Mouse (Mus musculus) heart, embryonic 14.5 days (tissue): ENCODE measurements at regions not wholly inside any gene's neighbourhood (a gene's known extent, or its start where the extent isn't known, plus 50 kb on each side); places are given as distances from the start of the nearest gene placed in this dataset.
"Not testable (repeated sequence)": the region's sequence is repeated elsewhere in the genome, so short reads cannot be mapped to it uniquely, and the experiment has no call there.

Source experiments
- ATAC-seq: fragments of 200-750 bp; cut with Nextera tagmentation; 2 replicates; pipeline ENCODE4 v1.8.0; 2017; ENCODE audit warnings: low read depth, moderate TSS enrichment; ENCODE audit not compliant: insufficient number of reproducible peaks, insufficient read depth, low FRiP score
- H3K27ac ChIP-seq, 2 experiments: fragments of 200-500 bp in 1 of 2; fragments of 300-500 bp in 1 of 2; sonication (generic) in 1 of 2; replicated peaks in 1 of 2; 2 replicates each; pipeline ENCODE4 v1.5.1; 2012 to 2014; ENCODE audit warnings: low read depth in 2 of 2, low read length in 2 of 2, control low read depth in 1 of 2, mild to moderate bottlenecking in 1 of 2, mixed read lengths in 1 of 2; ENCODE audit not compliant: control insufficient read depth in 1 of 2, insufficient read depth in 1 of 2
- H3K27me3 ChIP-seq: fragments of 300-500 bp; sonication (generic); 2 replicates; pipeline ENCODE4 v1.6.1; 2014; ENCODE audit warnings: mild to moderate bottlenecking, low read length, control low read depth; ENCODE audit not compliant: control insufficient read depth, insufficient read depth
- H3K36me3 ChIP-seq: fragments of 300-500 bp; sonication (generic); 2 replicates; pipeline ENCODE4 v1.6.1; 2014; ENCODE audit warnings: mild to moderate bottlenecking, control low read depth, low read length, mixed read lengths; ENCODE audit not compliant: control insufficient read depth, insufficient read depth
- H3K4me1 ChIP-seq, 2 experiments: fragments of 200-500 bp in 1 of 2; fragments of 300-500 bp in 1 of 2; sonication (generic) in 1 of 2; 2 replicates each; pipeline ENCODE4 v1.6.1; 2012 to 2014; ENCODE audit warnings: low read length in 2 of 2, control low read depth in 1 of 2, mixed read lengths in 1 of 2; ENCODE audit not compliant: control insufficient read depth in 2 of 2, insufficient read depth in 2 of 2
- H3K4me2 ChIP-seq: fragments of 300-500 bp; sonication (generic); 2 replicates; pipeline ENCODE4 v1.6.1; 2014; ENCODE audit warnings: mild to moderate bottlenecking, low read length
- H3K4me3 ChIP-seq, 2 experiments: fragments of 200-500 bp in 1 of 2; fragments of 300-500 bp in 1 of 2; sonication (generic) in 1 of 2; 2 replicates each; pipeline ENCODE4 v1.5.1; 2012 to 2014; ENCODE audit warnings: low read length in 2 of 2, mild to moderate bottlenecking in 2 of 2, control low read depth in 1 of 2, low read depth in 1 of 2, moderate library complexity in 1 of 2; ENCODE audit not compliant: control insufficient read depth in 1 of 2, insufficient read depth in 1 of 2
- H3K9ac ChIP-seq: fragments of 300-500 bp; sonication (generic); 2 replicates; pipeline ENCODE4 v1.6.1; 2014; ENCODE audit warnings: mild to moderate bottlenecking, low read length
- H3K9me3 ChIP-seq: fragments of 300-500 bp; sonication (generic); 2 replicates; pipeline ENCODE4 v1.6.1; 2016; ENCODE audit warnings: low read length, control low read depth; ENCODE audit not compliant: control insufficient read depth
- WGBS: fragments of 180-500 bp; shearing (Covaris S2); extraction: QIAGEN DNeasy Blood & Tissue Kit; methylation state at CpG from one replicate; pipeline ENCODE4 v1.1.7; 2014; 5-methylcytosine and 5-hydroxymethylcytosine counted together

- no peak overlapping the region for H3K27ac ChIP-seq
- no peak for ATAC-seq
- H3K9me3 ChIP-seq = no peaks in the 10 kb centered on the region
- H3K36me3 ChIP-seq = no peaks in the 10 kb centered on the region
- WGBS = 84% methylated on average over 8 of the region's 8 CpGs
- H3K9ac ChIP-seq = no peak overlapping the region
- no peak overlapping the region for H3K4me2 ChIP-seq
- H3K4me1 ChIP-seq = peaks cover 12 to 17% of the 10 kb centered on the region in 2 experiments; a peak in 3 of 4 replicates
- H3K27me3 ChIP-seq = no peaks in the 10 kb centered on the region
- H3K4me3 ChIP-seq = no peak overlapping the region
Observed at GRCm38 (mm10) chr8:126872133-126872532, 73.5 kb downstream of the Tomm20 start.

GRCm38 (mm10) chr8:126869464-126869850 lies 76.2 kb downstream of the Tomm20 start:
- Histone ChIP-seq H3K27ac (no peak overlapping the region), H3K9ac (no peak overlapping the region), H3K9me3 (no peaks in the 10 kb centered on the region), H3K36me3 (no peaks in the 10 kb centered on the region), H3K4me3 (no peak overlapping the region), H3K4me2 (no peak overlapping the region), H3K4me1 (0 out of 4 replicates have a peak, but pooled peaks cover 2 to 4% of the 10 kb centered on the region in 2 experiments), H3K27me3 (no peaks in the 10 kb centered on the region)
- no peak for ATAC-seq
- 81% methylated on average over 1 of the region's 1 CpGs for WGBS

- H3K27me3 ChIP-seq = no peaks in the 10 kb centered on the region
- H3K9ac ChIP-seq = no peak overlapping the region
- no peaks in the 10 kb centered on the region for H3K9me3 ChIP-seq
- no peak overlapping the region for H3K4me2 ChIP-seq
- ATAC-seq = no peak
- H3K4me3 ChIP-seq = no peak overlapping the region
- H3K27ac ChIP-seq = no peak overlapping the region
- WGBS = 71% methylated on average over 3 of the region's 3 CpGs
- H3K4me1 ChIP-seq = 0 out of 4 replicates have a peak, but pooled peaks cover 2 to 4% of the 10 kb centered on the region in 2 experiments
- H3K36me3 ChIP-seq = no peaks in the 10 kb centered on the region
Observed at GRCm38 (mm10) chr8:126868831-126869463, 76.7 kb downstream of the Tomm20 start.

- no peak for ATAC-seq
- Histone ChIP-seq H3K27ac (no peak overlapping the region), H3K4me1 (no peaks in the 10 kb centered on the region), H3K27me3 (no peaks in the 10 kb centered on the region), H3K4me3 (no peak overlapping the region), H3K36me3 (no peaks in the 10 kb centered on the region), H3K9ac (no peak overlapping the region), H3K9me3 (no peaks in the 10 kb centered on the region), H3K4me2 (no peak overlapping the region)
- WGBS = 79% methylated on average over 14 of the region's 14 CpGs
Observed at GRCm38 (mm10) chr8:126867121-126867988, 78.3 kb downstream of the Tomm20 start.

GRCm38 (mm10) chr8:126864314-126864948 lies 81.2 kb downstream of the Tomm20 start:
- Histone ChIP-seq H3K4me3 (no peak overlapping the region), H3K4me1 (no peaks in the 10 kb centered on the region), H3K27me3 (no peaks in the 10 kb centered on the region), H3K27ac (no peak overlapping the region), H3K4me2 (no peak overlapping the region), H3K9me3 (no peaks in the 10 kb centered on the region), H3K36me3 (no peaks in the 10 kb centered on the region), H3K9ac (no peak overlapping the region)
- ATAC-seq = no peak
- 84% methylated on average over 10 of the region's 10 CpGs for WGBS

GRCm38 (mm10) chr8:126863661-126864060 lies 82.0 kb downstream of the Tomm20 start:
- 85% methylated on average over 1 of the region's 1 CpGs for WGBS
- ATAC-seq, H3K9ac ChIP-seq, H3K9me3 ChIP-seq, H3K27ac ChIP-seq, H3K4me2 ChIP-seq, H3K4me1 ChIP-seq, H3K36me3 ChIP-seq, H3K27me3 ChIP-seq, H3K4me3 ChIP-seq: not testable (repeated sequence)

- no peaks in the 10 kb centered on the region for H3K36me3 ChIP-seq
- H3K9me3 ChIP-seq = no peaks in the 10 kb centered on the region
- H3K27me3 ChIP-seq = no peaks in the 10 kb centered on the region
- no peak overlapping the region for H3K4me3 ChIP-seq
- no peak overlapping the region for H3K27ac ChIP-seq
- WGBS = 93% methylated on average over 8 of the region's 8 CpGs
- H3K4me1 ChIP-seq = no peaks in the 10 kb centered on the region
- no peak overlapping the region for H3K4me2 ChIP-seq
- no peak overlapping the region for H3K9ac ChIP-seq
- ATAC-seq = no peak
Observed at GRCm38 (mm10) chr8:126861754-126862153, 83.9 kb downstream of the Tomm20 start.
